Mouse (Mus musculus) MEL-GATA-1-ER (cell line): ENCODE measurements around the gene Sept9.

ENCODE experiments used
- DNase-seq: peaks from one replicate; pipeline ENCODE4 v3.0.0-alpha.2; 2012; ENCODE audit warnings: low read depth; ENCODE audit errors: extremely low read depth

Sept9 gene

DNA sequence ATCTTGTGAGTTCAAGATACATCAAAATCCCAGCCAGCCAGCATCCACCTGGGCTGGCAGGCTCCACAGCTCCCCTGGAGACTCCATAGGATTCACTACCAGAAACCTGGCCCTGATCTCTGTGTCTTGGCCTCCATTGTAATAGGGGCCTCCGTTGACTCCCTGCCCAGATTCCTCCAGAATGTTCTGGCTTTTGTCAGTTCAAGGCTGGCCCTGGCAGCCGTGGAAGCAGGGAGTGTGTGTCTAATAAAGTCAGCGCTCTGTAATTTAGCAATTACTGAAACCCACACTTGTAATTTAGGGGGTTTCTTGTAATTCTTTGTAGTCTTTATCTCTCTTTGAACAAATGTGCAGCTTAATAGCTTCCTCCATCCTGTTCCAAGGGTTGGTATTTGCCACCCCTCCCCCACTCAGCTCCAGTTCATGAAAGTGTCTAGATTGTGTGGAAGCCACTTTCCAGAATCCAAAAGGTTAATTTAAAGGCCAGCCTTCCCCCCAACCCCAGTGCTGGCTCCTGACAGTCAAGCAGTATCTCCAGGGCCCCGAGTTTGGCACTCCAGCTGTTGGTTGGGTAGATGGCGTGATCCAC is 170.9 kb downstream of the Sept9 start:
- no peak for DNase-seq

DNA sequence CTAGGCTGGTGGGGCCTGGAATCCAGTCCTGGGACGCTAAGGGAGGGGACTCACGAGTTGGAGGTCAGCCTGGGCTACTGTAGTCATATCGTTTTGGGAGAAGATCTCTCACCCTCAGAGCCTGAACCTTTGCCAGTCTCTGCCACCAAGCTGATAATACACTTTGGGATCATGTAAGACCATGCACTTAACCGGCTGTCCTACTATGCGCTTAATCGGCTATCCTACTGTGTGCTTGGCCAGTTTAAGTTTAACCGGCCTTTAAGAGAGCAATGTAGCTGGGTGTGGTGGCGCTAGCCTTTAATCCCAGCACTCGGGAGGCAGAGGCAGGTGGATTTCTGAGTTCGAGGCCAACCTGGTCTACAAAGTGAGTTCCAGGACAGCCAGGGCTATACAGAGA is 173.1 kb downstream of the Sept9 start:
- DNase-seq, result no peak

DNA sequence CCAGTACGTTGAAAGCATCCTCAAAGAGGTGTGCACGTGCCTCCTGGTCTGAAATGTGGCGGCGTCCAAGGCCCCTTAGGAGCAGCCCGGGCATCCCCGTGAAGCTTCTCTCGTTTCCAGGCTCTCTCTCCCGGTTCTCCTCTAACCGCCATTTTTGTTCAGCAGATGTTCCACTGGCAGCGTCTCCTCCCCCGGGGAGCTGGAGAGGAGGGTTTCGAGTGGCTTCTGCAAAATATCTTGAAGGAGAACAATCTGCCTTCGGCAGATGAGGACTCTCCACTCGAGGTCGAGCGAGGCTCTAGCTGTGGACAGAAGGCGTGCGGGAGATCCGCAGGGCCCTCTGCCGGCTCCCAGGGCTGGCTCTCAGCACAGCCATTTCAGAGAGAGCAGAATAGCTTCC is 173.7 kb downstream of the Sept9 start:
- no peak for DNase-seq

DNA sequence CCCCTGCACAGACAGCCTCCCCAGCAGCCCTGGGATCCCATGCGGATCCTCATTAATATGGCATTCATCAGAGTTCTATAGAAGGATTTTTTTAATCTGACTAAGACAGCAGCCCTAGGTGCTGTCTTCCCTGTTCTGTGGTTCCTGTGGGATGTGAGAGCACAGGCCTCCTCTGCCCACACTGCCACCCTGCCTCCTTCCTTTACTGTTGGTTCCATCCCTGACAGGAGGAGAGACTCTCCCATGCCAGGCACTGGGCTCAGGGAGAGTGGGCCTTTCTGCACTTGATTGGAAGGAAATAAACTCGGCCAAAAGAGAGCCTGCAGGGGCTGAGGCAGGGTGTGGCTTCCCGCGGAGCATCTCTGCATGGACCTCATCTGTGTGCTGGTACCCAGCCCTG is 174.4 kb downstream of the Sept9 start:
- no peak for DNase-seq

DNA sequence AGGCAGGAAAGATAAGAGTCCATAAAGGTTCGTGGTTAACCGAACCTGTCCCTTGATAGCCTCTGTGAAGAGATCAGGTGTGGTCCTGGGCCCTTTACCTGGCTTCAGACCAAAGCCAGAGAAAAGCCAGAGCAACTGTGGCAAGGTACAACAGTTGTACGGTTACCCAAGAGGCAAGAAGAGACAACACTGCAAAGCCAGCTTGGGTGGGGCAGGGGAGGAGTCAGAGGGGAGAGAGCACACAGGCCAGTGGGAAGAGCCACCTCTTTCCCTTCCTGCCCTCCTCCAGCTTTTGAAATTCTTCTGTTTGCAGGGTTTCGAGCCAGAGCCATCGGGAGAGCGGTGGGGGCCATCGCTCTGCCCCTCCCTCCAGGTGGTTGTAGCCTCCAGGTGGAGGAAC is 174.8 kb downstream of the Sept9 start:
- no peak for DNase-seq

DNA sequence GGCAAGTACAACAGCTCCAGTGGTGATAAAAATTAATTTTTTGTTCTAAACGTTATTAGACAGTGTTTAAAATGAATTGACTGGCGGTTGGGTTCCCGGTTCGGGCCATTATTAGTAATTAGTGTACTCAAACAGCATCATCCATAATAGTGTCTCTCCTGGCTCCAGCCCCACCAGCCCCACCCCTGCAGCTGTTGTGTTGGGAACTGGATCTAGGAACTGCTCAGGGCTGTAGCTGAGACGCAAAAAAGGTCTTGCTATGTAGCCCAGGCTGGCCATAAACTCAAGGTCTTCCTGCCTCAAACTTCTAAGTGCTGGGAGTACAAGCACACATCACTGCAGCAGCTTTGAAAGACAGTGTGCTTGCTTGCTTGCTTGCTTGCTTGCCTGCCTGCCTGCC is 180.3 kb downstream of the Sept9 start:
- DNase-seq, result no peak

DNA sequence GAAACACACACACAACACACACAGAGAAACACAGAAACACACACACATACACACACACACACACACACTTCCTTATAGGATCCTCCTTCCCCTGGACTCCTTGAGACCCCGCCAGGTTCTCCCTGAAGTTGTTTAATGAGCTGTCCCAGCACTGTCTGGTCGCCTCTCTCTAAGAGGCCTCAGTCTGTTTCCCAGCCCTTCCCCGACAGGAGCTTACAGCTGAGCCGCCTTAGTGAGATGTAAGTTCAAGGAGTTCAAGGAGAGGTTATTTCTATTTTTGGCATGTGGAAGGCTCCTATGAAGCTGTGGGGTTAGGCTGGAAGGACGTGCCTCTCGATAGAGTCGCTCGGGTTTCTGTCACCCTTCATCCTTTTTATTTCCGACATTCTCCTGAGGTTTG is 184.8 kb downstream of the Sept9 start:
- DNase-seq, result no peak

DNA sequence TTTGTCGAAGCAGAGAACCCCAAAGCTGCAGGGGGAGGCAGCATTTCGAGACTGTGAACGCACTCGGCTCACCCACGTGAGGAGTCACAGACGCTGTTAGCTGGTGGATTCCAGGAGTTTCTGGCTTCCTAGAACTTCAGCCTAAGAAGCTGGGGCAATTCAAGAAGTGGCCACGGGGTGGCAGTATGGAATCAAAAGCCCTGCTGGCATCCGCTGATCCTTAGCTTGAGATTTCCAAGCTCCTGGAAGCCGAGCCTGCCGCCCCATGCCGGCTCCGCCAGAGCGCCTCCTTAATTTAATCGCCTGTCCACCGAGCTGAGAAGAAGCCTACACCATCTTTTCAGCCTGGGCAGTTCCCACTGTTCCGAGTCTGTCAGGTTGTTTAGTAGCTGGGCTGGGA is 185.4 kb downstream of the Sept9 start:
- DNase-seq, result peak; percentile 52

DNA sequence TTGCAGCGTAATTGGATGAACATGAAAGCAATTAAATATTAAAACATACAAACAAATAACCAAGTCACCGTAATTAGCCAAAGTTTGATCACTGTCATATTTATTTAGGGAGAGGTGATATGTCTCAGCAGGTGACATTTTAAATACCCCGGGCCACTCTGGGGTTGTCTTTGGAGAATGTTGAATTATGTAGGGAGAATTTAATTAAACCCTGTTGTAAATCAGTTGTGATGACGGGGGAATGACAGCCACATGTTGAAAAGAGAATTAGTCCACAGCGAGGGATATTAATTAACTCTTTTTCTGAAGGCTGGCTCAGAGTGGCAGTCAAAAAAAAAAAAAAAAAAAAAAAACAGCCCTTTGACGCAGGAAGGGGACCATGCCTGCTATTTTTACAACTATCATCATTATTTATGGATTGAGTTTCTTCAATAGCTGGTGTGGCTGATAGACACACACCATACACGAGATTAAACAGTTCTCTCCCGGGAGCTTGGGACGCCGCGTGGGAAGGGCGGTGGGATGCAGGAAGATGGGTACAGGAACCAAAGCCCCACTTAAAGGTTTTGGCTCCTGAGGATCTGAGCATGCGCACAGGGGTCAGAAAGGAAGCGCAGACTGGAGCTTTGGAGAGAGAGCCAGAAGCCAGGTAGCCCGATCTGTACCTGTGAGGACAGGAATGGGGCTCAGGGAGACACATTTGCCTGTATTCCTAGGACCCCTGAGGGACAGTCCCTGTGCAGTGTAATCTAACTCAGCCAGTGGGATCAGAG is 186.1 kb downstream of the Sept9 start:
- no peak for DNase-seq

DNA sequence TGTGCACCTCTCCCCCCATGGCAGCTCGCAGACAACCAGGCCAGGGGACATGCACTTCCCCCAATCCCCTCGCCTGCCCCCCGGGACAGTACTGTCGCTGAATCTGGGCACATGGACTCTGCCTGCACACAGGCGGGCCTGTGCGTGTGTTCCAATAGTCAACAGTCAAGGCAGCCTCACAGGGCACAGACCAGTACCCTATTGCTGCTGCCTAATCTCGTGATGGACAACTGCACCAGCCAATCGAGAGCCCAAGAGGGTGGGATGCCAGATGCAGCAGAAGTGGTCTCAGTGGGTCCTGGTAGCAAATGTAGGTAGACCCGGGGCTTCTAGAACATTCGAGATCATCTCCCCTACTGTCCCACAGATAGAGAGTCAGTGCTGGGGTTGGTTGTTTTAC is 187.8 kb downstream of the Sept9 start:
- DNase-seq, result no peak

DNA sequence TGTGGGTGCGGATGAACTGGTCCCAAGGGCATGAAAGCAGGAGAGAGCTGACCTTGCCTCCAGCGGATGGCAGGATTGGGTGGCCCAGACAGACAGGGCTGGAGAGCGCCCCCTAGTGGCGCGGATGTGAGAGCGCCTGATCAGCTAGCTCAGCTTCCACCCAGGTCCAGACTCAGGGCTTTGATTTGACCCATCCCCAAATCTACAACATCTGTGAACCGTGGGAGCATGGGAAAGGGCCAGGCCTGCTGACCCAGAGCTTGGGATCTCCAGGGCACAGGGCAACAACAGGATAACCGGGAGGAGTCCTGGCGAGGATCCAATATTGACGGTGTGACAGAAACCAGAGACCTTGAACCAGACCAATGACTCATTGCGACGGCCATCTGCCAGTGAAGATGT is 190.5 kb downstream of the Sept9 start:
- no peak for DNase-seq

DNA sequence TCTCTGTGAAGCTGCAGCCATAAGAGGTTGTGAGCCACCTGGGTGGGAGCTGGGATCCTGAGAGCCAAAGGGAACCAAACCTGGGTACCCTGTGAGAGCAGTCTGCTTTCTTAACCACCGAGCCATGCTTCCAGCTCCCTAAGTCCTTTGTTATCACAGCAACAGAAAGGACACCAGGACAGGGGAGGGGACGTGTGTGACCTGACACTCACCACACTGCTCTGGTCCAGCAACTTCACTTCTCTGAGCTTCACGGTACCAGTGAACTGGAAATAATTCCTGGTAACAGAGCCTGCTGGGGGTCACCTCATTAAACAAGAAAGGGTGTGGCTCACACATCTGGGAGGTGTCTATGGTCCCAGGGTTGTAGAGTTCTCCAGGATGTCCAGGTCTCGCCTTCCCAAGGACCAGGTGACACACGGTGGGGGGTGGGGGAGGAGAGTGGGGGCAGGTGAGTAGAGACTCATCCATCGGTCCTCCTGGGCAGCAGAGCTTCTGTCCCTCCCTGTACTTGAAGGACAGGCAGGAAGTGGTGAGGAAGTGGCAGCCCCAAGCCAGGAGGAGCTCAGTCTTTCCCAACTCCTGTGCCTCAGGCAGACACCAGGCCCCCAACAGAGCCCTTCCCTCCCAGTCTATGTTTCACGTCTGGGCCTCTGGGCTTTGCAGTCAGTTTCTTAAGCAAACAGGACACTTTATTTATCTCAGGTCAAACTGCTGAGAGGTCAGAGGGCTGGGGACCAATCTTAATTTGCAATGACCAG is 191.5 kb downstream of the Sept9 start:
- no peak for DNase-seq

DNA sequence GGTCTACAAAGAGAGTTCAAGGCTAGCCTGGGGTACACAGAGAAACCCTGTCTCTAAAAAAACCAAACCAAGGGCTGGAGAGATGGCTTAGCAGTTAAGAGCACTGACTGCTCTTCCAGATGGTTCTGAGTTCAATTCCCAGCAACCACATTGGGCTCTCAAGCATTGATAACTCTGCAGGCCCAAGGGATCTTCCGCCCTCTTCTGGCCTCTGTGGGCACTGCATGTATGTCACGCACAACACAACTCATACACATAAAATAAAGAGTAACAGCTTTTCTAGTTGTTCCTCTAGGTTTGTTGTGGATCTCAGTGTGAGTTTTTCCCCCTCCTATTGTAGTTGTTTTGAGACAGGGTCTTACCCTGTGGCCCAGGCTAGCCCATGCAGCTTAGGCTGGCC is 192.8 kb downstream of the Sept9 start:
- DNase-seq, result peak; percentile 31

DNA sequence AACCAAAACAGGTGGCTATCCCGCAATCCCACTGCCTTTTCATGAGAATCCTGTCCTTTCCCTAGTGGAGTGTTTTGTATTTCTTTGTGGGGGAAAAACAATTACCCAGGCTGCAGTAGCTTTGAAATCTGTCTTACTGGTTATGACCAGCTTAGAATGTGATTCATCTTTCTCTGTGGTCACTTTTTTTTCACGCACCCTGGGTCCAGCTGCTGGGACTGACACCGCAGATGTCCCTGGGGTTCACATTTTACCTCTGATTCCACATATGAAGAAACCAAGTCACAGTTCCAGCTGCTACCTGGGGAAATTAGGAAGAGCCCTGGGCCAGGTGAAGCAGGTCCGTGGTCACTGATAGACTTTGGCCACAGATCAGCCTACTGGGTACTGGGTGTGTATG is 194.3 kb downstream of the Sept9 start:
- DNase-seq, result no peak

DNA sequence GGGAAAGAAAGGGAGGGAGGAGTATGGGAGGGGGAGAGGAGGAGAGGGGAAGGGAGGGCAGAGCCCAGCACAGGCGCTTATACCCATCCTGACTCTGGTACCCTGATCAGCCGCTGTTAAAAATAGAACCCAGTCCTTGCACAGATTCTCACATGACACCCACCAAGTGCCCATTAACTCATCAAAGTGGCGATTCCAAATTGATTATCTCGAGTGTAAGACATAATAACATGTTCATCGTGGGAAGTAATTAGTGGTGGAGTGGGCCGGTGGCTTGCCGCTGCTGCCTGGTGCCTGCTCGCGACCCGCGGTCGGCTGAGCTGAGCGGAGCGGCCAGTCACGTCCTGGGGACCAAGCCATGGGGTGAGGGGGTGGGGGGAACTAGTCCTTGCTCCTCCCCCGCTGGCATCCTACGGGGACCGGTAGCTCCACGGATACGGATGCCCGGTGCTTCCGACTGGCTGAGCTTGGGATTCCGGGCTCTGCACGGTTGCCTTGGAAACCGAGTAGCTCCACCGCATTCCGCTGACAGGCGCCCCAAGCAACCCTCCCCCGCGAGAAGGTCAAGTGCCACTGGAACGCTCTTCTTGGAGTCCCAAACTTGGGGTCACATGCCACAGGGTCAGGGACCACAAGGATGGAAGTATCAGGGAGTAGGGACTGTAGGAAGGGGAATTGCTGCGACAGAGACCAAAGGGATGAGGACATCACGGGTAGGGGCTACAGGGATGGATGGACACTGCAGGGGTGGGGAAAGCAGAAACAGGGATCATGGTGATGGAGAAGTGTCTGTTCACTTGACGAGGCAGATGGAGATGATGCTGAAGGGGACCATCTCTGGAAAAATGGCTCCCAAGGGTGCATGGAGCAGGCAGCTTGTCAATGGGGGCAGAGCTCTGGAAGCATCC is 195.0 kb downstream of the Sept9 start:
- DNase-seq, result no peak

DNA sequence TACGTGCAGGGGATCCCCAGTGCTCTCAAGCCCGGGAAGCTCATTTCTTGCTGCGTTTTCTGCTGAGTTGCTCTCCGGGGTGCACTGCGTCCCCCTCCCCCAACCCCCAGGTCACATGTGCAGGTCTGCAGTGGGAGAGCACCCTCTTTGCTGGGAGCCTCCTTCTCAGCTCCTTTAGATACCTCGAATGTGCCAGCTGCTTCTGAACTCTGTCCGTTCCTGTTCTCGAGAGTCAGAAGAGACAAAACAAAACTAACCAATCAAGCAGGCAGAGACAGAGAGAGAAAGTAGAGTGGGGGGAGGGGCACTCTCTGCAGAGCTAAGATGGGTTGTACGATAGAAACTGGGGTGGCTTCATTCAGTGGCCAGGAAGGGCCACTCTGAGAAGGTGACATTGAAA is 195.8 kb downstream of the Sept9 start:
- DNase-seq, result no peak

DNA sequence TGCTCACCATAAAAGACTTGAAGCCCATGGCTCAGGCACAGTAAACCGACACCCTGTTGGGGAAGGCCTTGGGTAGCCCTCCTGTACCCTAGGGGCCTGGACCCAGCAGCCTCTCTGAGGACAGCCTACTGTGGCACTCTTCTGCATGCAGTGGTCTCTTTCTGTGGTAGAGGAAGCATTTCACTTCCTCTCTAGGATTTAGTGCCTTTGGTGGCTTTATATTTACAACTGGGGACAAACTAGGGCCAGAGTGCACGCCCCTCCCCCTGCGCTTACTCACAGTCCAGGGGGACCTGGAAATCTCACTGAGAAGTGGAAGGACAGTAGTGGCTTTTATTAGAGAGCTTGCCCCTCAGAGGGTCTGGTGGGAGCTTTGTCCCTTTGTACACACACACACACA is 197.5 kb downstream of the Sept9 start:
- no peak for DNase-seq

DNA sequence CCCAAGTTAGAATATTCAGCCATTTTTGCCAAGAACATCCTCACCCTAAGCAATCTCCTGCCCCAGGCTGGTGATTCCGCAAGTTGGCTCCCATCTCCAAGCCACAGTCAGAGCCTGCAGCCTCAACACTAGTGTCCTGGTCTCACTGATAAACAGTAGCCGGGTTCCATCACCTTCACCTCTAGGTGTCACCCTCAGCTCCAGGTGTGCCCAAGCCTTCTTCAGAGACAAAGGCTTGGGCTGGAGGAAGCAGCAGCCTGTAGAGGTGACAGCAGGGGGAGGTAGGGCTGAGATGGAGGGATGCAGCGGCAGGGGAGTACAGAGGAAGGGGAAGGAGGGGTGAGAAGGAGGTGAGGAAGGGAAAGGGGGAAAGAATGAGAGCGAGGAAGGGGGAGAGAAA is 198.3 kb downstream of the Sept9 start:
- DNase-seq, result no peak

DNA sequence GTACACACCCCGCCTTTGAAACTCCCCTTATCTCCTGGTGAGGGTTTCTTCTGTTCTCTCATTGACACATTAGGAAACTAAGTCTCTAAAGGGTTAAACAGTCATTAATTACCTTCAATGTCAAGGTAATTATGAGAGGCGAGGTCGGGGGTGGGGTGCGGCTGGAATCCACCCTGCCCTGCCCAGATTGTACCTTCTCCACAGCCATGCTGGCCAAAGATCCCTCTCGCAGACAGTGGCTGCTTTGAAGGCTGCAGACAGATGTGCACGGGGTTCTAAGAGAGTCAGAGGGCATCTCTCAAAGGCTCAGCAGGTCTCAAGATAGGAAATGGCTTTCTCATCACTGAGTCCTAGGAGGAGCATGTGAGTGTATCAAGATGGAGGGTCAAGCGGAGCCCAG is 198.7 kb downstream of the Sept9 start:
- DNase-seq, result no peak

DNA sequence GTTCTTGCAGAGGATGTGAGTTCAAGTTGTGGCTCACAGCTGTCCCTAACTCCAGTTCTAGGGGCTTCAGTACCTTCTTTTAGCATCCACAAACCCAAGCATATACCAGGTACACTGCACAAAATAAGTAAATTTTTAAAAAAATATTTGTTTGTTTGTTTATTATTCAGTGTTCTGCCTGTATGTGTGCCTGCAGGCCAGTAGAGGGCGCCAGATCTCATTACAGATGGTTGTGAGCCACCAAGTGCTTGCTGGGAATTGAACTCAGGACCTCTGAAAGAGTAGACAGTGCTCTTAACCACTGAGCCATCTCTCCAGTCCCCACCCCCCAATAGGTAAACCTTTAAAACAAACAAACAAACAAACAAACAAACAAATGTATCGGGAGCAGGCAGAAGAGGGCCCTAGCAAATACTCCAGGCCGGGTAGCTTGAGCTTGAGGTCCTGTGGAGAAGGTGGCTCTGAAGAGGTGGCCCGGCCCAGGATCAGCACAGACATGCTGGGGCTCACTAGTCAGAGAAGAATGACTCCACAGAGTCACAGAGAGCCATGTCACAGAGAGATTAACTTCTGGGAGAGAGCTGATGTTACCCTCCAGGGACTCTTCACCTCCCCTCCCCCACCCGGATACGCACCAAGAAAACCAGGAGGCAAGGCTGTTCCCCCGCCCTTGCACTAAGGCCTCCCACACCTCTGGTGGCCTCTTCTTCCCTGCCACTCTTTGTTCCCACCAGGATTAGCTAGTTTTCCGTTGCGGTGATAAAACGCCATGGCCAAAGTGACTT is 202.3 kb downstream of the Sept9 start:
- no peak for DNase-seq

DNA sequence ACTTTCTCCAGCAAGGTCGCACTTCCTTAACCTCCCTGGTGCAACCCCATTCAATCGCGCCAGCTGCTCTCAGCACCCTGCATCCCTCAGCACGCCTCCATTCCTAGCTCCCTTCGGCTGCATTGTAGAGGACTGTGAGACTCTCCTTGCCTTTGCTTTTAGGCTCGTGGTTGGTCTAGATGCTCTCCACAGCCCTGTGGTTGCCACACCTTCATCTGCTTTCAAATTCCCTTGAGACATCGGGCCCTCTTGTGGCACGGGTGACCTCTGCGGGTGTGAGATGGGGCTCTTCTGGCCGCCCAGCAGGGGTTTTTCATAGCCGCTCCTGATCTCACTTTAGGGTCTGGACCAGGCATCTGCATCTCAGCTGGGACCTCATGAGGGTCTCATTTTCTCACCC is 203.1 kb downstream of the Sept9 start:
- no peak for DNase-seq
